Mouse (Mus musculus) skeletal muscle tissue, postnatal 0 days (tissue): ENCODE measurements around the gene Zc3h7a. TPM values are rescaled to one million over a fixed set of nuclear protein-coding genes. Genes with fewer than 3 reads are reported as not detected.

ENCODE experiments used
- microRNA-seq, 2 experiments: library from miRNA; unstranded; fragments of <30 nt; microRNA quantifications; one replicate each; pipeline ENCODE4; 2016
- polyA plus RNA-seq: library from polyadenylated mRNA; unstranded; fragments of >200 nt; fragmentation: Nextera tagmentation; extraction: Ambion mirVana; gene quantifications from 2 replicates; pipeline ENCODE4 v1.2.1, GENCODE M21; 2015

The Zc3h7a gene
- 28.3 and 32.4 TPM in 2 replicates for polyA plus RNA-seq

DNA sequence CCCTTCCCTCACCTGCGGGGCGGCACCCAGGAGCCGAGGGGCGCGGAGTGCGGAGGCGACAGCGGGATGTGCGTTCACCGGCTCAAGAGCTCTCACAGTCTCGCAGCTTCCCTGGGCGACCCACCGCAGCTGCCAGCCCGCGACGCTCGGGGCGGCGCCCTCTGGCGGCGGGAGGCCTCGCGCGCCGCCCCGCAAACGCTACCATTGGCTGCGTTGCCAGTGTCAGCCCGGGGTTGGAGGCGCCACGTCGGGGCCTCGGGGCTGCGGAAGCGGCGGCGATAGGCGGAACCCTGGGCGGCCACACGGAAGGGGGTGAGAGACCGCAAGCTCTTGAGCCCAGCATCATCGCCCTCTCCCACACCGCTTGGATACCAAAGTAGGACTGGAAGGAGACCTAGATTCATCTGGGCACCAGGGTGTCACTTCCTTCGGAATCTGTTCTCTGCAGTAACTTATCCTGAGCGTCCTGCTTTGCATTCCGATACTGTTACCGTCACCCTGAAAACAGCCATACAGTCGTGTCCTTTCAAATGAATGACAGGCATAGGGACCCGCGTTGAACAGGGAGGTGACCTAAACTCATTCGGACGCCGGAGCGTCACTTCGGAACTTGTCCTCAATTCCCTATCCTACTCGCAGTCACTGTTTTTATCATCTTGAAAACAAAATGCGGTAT is at the start of gene Zc3h7a:
Gene Zc3h7a (minus strand): TSS at position 186 of the 676 bp plus-strand sequence.

GRCm38 (mm10) chr16:11202571-11203554 is 26.7 kb upstream of the Zc3h7a start, which contains the start of gene Rsl1d1:
Gene Rsl1d1 (minus strand): TSS chr16:11203331.

GRCm38 (mm10) chr16:11134348-11135344 is 41.5 kb downstream of the Zc3h7a start, which contains the start of gene Txndc11:
Gene Txndc11 (minus strand): TSS chr16:11134650.

Small RNAs within 50 kb of the gene (microRNA-seq; reads per million reads assigned to microRNA genes)
- gene Gm23935 = 3.0 to 10.4 reads per million in 2 experiments

Other genes starting within 250 kb of the Zc3h7a start
- 14.8 and 16.1 TPM in 2 replicates for gene Snn, start 115.4 kb downstream of the Zc3h7a start, polyA plus RNA-seq
- 63.1 and 65.7 TPM in 2 replicates for gene Litaf, start 110.2 kb downstream of the Zc3h7a start, polyA plus RNA-seq
- 15.6 and 20.5 TPM in 2 replicates for gene Txndc11, start 41.7 kb downstream of the Zc3h7a start, polyA plus RNA-seq
- gene Rsl1d1, start 26.9 kb upstream of the Zc3h7a start, polyA plus RNA-seq = 96.5 and 103 TPM in 2 replicates
- gene Gspt1, start 77.9 kb upstream of the Zc3h7a start, polyA plus RNA-seq = 32.9 and 40.3 TPM in 2 replicates
- gene Tnfrsf17, start 137.4 kb upstream of the Zc3h7a start, polyA plus RNA-seq = 0.33 TPM in 1 of 2 replicates, not detected in the other
- gene Snx29, start 146.5 kb upstream of the Zc3h7a start, polyA plus RNA-seq = 5.2 and 5.9 TPM in 2 replicates